Mouse (Mus musculus) embryonic facial prominence, embryonic 13.5 days (tissue): ENCODE results near the gene Slco4c1. TPM values are rescaled to one million over a fixed set of nuclear protein-coding genes. Genes with fewer than 3 reads are reported as not detected.

Experiments
- ATAC-seq: fragments of 200-750 bp; cut with Nextera tagmentation; 2 replicates; pipeline ENCODE4 v1.8.0; 2017; ENCODE audit warnings: low read depth; ENCODE audit not compliant: insufficient number of reproducible peaks, insufficient read depth, low FRiP score, low TSS enrichment
- H3K27ac ChIP-seq: fragments of 300-500 bp; sonication (generic); 2 replicates; pipeline ENCODE4 v1.5.1; 2015; ENCODE audit warnings: moderate library complexity, mild to moderate bottlenecking, inconsistent platforms
- H3K27me3 ChIP-seq: fragments of 300-500 bp; sonication (generic); 2 replicates; pipeline ENCODE4 v1.6.1; 2015; ENCODE audit warnings: mild to moderate bottlenecking, inconsistent platforms
- H3K36me3 ChIP-seq: fragments of 300-500 bp; sonication (generic); 2 replicates; pipeline ENCODE4 v1.6.1; 2015; ENCODE audit warnings: mild to moderate bottlenecking, inconsistent platforms
- H3K4me1 ChIP-seq: fragments of 300-500 bp; sonication (generic); 2 replicates; pipeline ENCODE4 v1.6.1; 2015; ENCODE audit warnings: inconsistent platforms
- H3K4me2 ChIP-seq: fragments of 300-500 bp; sonication (generic); 2 replicates; pipeline ENCODE4 v1.6.1; 2015; ENCODE audit warnings: moderate library complexity, mild to moderate bottlenecking, inconsistent platforms
- H3K4me3 ChIP-seq: fragments of 300-500 bp; sonication (generic); 2 replicates; pipeline ENCODE4 v1.5.1; 2015; ENCODE audit warnings: mild to moderate bottlenecking, inconsistent platforms
- H3K9ac ChIP-seq: fragments of 300-500 bp; sonication (generic); 2 replicates; pipeline ENCODE4 v1.6.1; 2015; ENCODE audit warnings: mild to moderate bottlenecking, inconsistent platforms
- H3K9me3 ChIP-seq: fragments of 300-500 bp; sonication (generic); 2 replicates; pipeline ENCODE4 v1.6.1; 2016; ENCODE audit warnings: inconsistent platforms
- WGBS: fragments of 180-500 bp; shearing (Covaris S2); methylation state at CpG from one replicate; pipeline ENCODE4 v1.1.7; 2015; ENCODE audit warnings: mixed read lengths; 5-methylcytosine and 5-hydroxymethylcytosine counted together
- polyA plus RNA-seq: library from polyadenylated mRNA; unstranded; fragments of >200 nt; fragmentation: Nextera tagmentation; extraction: Ambion mirVana; gene quantifications from 2 replicates; pipeline ENCODE4 v1.2.1, GENCODE M21; 2015

The Slco4c1 gene
- polyA plus RNA-seq, 1 experiment from 2014 or later: 0.48 TPM

- WGBS: 75% methylated on average over 4 of the region's 4 CpGs
- H3K4me1 ChIP-seq: no peaks in the 10 kb centered on the region
- H3K36me3 ChIP-seq: no peaks in the 10 kb centered on the region
- H3K9me3 ChIP-seq: no peaks in the 10 kb centered on the region
- H3K27me3 ChIP-seq: no peaks in the 10 kb centered on the region
- no peak overlapping the region for H3K27ac ChIP-seq
- no peak overlapping the region for H3K4me2 ChIP-seq
- no peak overlapping the region for H3K4me3 ChIP-seq
- ATAC-seq: no peak
- H3K9ac ChIP-seq: no peak overlapping the region
Observed at GRCm38 (mm10) chr1:96853541-96853940, 18.4 kb downstream of the Slco4c1 start.

GRCm38 (mm10) chr1:96849101-96849500 is 22.9 kb downstream of the Slco4c1 start:
- Histone ChIP-seq H3K9me3 (no peaks in the 10 kb centered on the region), H3K27ac (no peak overlapping the region), H3K4me2 (no peak overlapping the region)

GRCm38 (mm10) chr1:96848606-96849005 is 23.4 kb downstream of the Slco4c1 start:
- ATAC-seq: no peak
- Histone ChIP-seq H3K9me3 (no peaks in the 10 kb centered on the region), H3K4me1 (no peaks in the 10 kb centered on the region), H3K36me3 (no peaks in the 10 kb centered on the region), H3K27ac (no peak overlapping the region), H3K4me3 (no peak overlapping the region), H3K27me3 (no peaks in the 10 kb centered on the region), H3K9ac (no peak overlapping the region), H3K4me2 (no peak overlapping the region)
- WGBS: 57% methylated on average over 2 of the region's 2 CpGs

More at GRCm38 (mm10) chr1:96849101-96849500, 22.9 kb downstream of the Slco4c1 start:
- no peaks in the 10 kb centered on the region for H3K4me1 ChIP-seq
- H3K9ac ChIP-seq: no peak overlapping the region
- no peak overlapping the region for H3K4me3 ChIP-seq
- no peaks in the 10 kb centered on the region for H3K27me3 ChIP-seq
- no peak for ATAC-seq
- 63% methylated on average over 4 of the region's 4 CpGs for WGBS
- H3K36me3 ChIP-seq: no peaks in the 10 kb centered on the region

- Histone ChIP-seq H3K27me3 (no peaks in the 10 kb centered on the region), H3K4me2 (no peak overlapping the region), H3K27ac (no peak overlapping the region), H3K4me3 (no peak overlapping the region), H3K9me3 (no peaks in the 10 kb centered on the region), H3K36me3 (no peaks in the 10 kb centered on the region), H3K4me1 (no peaks in the 10 kb centered on the region), H3K9ac (no peak overlapping the region)
- WGBS: 2% methylated on average over 3 of the region's 3 CpGs
- no peak for ATAC-seq
Observed at GRCm38 (mm10) chr1:96846727-96847126, 25.2 kb downstream of the Slco4c1 start.

GRCm38 (mm10) chr1:96805287-96805727 is 66.7 kb downstream of the Slco4c1 start:
- WGBS: 66% methylated on average over 2 of the region's 2 CpGs
- Histone ChIP-seq H3K27me3 (no peaks in the 10 kb centered on the region), H3K9me3 (no peaks in the 10 kb centered on the region), H3K4me2 (no peak overlapping the region), H3K4me3 (no peak overlapping the region), H3K36me3 (no peaks in the 10 kb centered on the region), H3K9ac (no peak overlapping the region), H3K4me1 (no peaks in the 10 kb centered on the region), H3K27ac (no peak overlapping the region)
- ATAC-seq: no peak

- no peaks in the 10 kb centered on the region for H3K9me3 ChIP-seq
- no peak overlapping the region for H3K4me3 ChIP-seq
- H3K9ac ChIP-seq: no peak overlapping the region
- ATAC-seq: no peak
- no peaks in the 10 kb centered on the region for H3K36me3 ChIP-seq
- H3K27me3 ChIP-seq: no peaks in the 10 kb centered on the region
- no peak overlapping the region for H3K4me2 ChIP-seq
- H3K4me1 ChIP-seq: no peaks in the 10 kb centered on the region
- no peak overlapping the region for H3K27ac ChIP-seq
Observed at GRCm38 (mm10) chr1:96801595-96801994, 70.4 kb downstream of the Slco4c1 start.

GRCm38 (mm10) chr1:96794690-96795089 is 77.3 kb downstream of the Slco4c1 start:
- Histone ChIP-seq H3K4me1 (no peaks in the 10 kb centered on the region), H3K27me3 (no peaks in the 10 kb centered on the region), H3K36me3 (no peaks in the 10 kb centered on the region), H3K9me3 (no peaks in the 10 kb centered on the region), H3K4me2 (no peak overlapping the region), H3K27ac (no peak overlapping the region), H3K9ac (no peak overlapping the region), H3K4me3 (no peak overlapping the region)
- WGBS: 83% methylated on average over 4 of the region's 4 CpGs
- ATAC-seq: no peak

- no peaks in the 10 kb centered on the region for H3K27me3 ChIP-seq
- no peaks in the 10 kb centered on the region for H3K4me1 ChIP-seq
- no peak overlapping the region for H3K4me3 ChIP-seq
- H3K4me2 ChIP-seq: no peak overlapping the region
- no peak overlapping the region for H3K9ac ChIP-seq
- no peaks in the 10 kb centered on the region for H3K36me3 ChIP-seq
- no peak for ATAC-seq
- 79% methylated on average over 5 of the region's 5 CpGs for WGBS
- no peaks in the 10 kb centered on the region for H3K9me3 ChIP-seq
- H3K27ac ChIP-seq: no peak overlapping the region
Observed at GRCm38 (mm10) chr1:96794290-96794689, 77.7 kb downstream of the Slco4c1 start.

GRCm38 (mm10) chr1:96789268-96789667 is 82.7 kb downstream of the Slco4c1 start:
- Histone ChIP-seq H3K27ac (no peak overlapping the region), H3K4me3 (no peak overlapping the region), H3K4me2 (no peak overlapping the region), H3K36me3 (no peaks in the 10 kb centered on the region), H3K27me3 (no peaks in the 10 kb centered on the region), H3K4me1 (no peaks in the 10 kb centered on the region), H3K9me3 (no peaks in the 10 kb centered on the region), H3K9ac (no peak overlapping the region)
- WGBS: 87% methylated on average over 1 of the region's 1 CpGs
- ATAC-seq: no peak

- no peaks in the 10 kb centered on the region for H3K4me1 ChIP-seq
- no peak for ATAC-seq
- 88% methylated on average over 4 of the region's 4 CpGs for WGBS
- no peaks in the 10 kb centered on the region for H3K27me3 ChIP-seq
- no peaks in the 10 kb centered on the region for H3K36me3 ChIP-seq
- no peaks in the 10 kb centered on the region for H3K9me3 ChIP-seq
- no peak overlapping the region for H3K4me2 ChIP-seq
- no peak overlapping the region for H3K27ac ChIP-seq
- no peak overlapping the region for H3K9ac ChIP-seq
- H3K4me3 ChIP-seq: no peak overlapping the region
Observed at GRCm38 (mm10) chr1:96774174-96774573, 97.8 kb downstream of the Slco4c1 start.

GRCm38 (mm10) chr1:96773712-96774111 is 98.3 kb downstream of the Slco4c1 start:
- H3K36me3 ChIP-seq: no peaks in the 10 kb centered on the region
- H3K27me3 ChIP-seq: no peaks in the 10 kb centered on the region
- H3K4me1 ChIP-seq: no peaks in the 10 kb centered on the region
- no peak overlapping the region for H3K27ac ChIP-seq
- ATAC-seq: no peak
- H3K4me2 ChIP-seq: no peak overlapping the region
- H3K4me3 ChIP-seq: no peak overlapping the region
- WGBS: 85% methylated on average over 5 of the region's 5 CpGs
- no peak overlapping the region for H3K9ac ChIP-seq
- H3K9me3 ChIP-seq: no peaks in the 10 kb centered on the region

- Histone ChIP-seq H3K4me1 (no peaks in the 10 kb centered on the region), H3K36me3 (no peaks in the 10 kb centered on the region), H3K4me3 (no peak overlapping the region), H3K9ac (no peak overlapping the region), H3K27ac (no peak overlapping the region), H3K4me2 (no peak overlapping the region), H3K9me3 (no peaks in the 10 kb centered on the region), H3K27me3 (no peaks in the 10 kb centered on the region)
- ATAC-seq: no peak
- 85% methylated on average over 1 of the region's 1 CpGs for WGBS
Observed at GRCm38 (mm10) chr1:96770283-96770682, 101.7 kb downstream of the Slco4c1 start.

- Histone ChIP-seq H3K4me3 (no peak overlapping the region), H3K36me3 (no peaks in the 10 kb centered on the region), H3K9me3 (no peaks in the 10 kb centered on the region), H3K27ac (no peak overlapping the region), H3K4me1 (no peaks in the 10 kb centered on the region), H3K4me2 (no peak overlapping the region), H3K27me3 (no peaks in the 10 kb centered on the region), H3K9ac (no peak overlapping the region)
- no peak for ATAC-seq
- WGBS: 9% methylated on average over 4 of the region's 4 CpGs
Observed at GRCm38 (mm10) chr1:96768264-96768663, 103.7 kb downstream of the Slco4c1 start.
